Mouse (Mus musculus): ENCODE data around the gene Apol6. TPM values are rescaled to one million over a fixed set of nuclear protein-coding genes. Genes with fewer than 3 reads are reported as not detected.

The Apol6 gene
- total RNA-seq, 2 experiments from 2014 or later, result 0.25 TPM; not detected in 1

DNA sequence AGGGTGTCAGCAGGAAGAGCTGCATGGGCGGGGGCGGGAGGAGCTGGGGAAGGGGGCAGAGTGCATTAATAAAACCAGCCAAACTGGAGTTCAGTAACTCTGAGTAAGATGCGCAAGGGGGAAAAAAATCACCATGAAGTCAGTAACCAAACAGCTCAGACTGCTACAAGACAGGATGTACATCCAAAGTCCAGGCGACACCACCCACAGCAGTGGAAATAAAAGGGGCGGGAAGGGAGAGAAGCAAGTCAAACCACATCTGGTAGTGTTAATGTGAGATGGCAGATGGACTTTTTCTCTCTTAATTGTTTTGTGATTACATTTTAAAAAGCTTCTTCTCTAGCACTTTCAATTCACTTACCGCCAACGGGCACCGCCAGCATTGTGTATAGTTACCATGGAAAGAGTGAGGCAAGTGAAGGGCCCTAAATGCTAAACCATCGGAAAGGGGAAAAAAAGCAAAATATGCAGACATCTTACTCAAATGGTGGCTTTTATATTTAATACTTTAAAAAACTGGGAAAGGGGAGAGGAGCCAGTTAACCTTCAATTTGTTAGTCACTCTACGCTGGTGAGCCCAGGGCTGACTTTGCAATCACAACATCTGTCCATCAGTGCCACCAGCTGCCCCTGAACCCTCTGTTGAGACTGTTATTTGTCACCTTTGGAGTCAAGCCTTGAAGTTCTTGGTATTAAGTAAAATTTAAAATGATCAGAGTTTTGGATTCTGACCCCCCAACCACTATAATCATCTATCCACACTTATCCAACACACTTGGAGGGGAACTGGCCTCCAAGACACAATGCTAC, 60.0 kb downstream of the Apol6 start:
- no peak for DNase-seq (ENCODE audit: low spot score in 2 of 2)

DNA sequence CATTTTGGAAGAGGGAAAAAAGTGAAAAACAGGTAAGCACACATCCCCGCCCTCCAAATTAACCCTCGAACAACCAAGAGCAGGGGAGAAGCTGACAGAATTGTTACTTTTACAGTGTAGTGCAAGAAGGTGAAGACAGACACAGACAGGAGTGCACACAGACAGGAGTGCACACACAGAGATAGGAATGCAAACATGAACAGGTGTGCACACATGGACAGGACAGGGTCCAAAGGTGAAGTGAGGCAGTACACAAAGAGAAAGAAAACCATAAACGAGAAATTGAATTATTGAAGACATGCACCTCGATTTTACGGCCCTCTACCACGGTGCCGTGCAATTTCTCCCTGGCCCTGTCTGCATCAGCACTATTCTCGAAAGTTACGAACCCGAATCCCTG, 60.7 kb downstream of the Apol6 start:
- DNase-seq (ENCODE audit: low spot score in 2 of 2), result no peak

Other genes starting within 250 kb of the Apol6 start
- gene Zfp251, start 173.3 kb upstream of the Apol6 start, total RNA-seq (2021), result 10 to 100 TPM; 56.4 to 60.8 TPM
- 1 to 10 TPM; 5.9 to 6.1 TPM for gene Zfp7, start 165.5 kb upstream of the Apol6 start, total RNA-seq (2021)
- gene Gm49527, start 165.4 kb upstream of the Apol6 start, total RNA-seq (2021), result under 1 TPM in 1 of 2 experiments, not detected in 1; 0.92 TPM
- gene Zfp647, start 119.3 kb upstream of the Apol6 start, total RNA-seq (2021), result 1 to 10 TPM; 7.8 to 9.4 TPM
- 10 to 100 TPM; 25.8 to 26.1 TPM for gene 1110038F14Rik, start 96.2 kb upstream of the Apol6 start, total RNA-seq (2021)
- under 1 TPM in 1 of 2 experiments, not detected in 1; 0.90 TPM for gene Mb, start 5.9 kb downstream of the Apol6 start, total RNA-seq (2021)

Data from layer of hippocampus, postnatal 14 days (tissue).